Mouse (Mus musculus): Measurements from ENCODE around the gene Abca1.

DNA sequence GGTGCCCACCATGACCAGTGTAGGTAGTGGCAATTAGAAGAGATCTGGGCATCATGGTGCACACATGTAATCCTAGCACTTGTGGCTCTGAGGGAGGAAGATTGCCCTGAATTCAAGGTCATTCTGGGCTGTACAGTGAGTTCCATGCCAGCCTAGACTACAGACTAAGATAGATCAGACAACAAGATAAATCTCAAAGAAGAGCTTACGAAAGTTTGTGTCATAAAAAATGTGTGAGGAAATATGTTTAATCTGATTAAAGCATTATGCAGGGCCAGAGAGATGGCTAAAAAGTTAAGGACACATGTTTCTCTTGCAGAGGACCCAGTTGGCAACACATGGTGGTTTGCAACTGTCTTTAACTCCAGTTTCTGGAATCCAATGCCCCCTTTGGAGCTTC is 40.6 kb upstream of the Abca1 start:
- no peak for TF ChIP-seq CTCF (IDR thresholded peaks at IDR 0.05; ENCODE audit: low read depth, low read length)
- TF ChIP-seq POLR2A (IDR thresholded peaks at IDR 0.05; ENCODE audit: insufficient read depth, low read length): no peak
- TF ChIP-seq EP300 (IDR thresholded peaks at IDR 0.05; ENCODE audit: insufficient read depth, low read depth, low read length): no peak
